ENCODE assay signal across 9 mouse cellular contexts in the genomic region with DNA sequence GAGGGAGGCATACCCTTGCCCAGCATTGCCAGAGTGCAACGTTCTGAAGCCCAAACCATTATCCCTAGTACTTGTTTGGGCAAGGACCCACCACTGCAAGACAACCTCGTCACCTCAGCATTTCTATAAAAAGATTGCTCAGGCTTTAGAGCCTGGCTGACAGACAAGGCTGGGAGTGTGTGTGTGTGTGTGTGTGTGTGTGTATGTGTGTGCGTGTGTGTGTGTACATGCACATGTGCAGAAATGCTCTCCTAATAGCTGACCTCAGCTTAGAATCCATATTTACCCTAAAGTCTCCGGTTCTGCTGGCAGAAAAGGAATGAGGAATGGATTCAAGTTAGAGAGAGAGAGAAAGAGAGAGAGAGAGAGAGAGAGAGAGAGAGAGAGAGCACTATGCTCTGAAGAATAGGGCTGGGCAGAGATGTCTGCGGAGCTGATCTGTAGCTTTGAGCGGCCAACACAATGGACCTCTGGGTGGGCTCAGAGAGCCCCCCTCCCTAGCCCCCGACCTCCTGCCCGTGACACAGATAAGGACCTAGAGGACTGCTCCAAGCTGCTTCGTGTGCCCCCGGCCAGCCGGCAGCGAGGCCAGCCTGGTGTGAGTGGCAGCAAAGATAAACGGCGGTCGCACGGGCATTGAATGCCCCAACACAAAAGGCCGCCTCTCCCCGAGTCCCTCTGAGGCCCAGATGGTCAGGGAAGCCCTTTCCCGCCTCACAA.
DNase-seq lines count a peak whose midpoint lies in the region; ATAC-seq lines count a peak whose summit lies in the region.
"Had no signal": no experiment of that assay in that cellular context is flagged by ENCODE, and none has a peak within 500 bp of the region (broad histone marks: within the 10 kb centered on the region; RNA-seq: fewer than 3 reads in every experiment).

No protein-coding gene starts in this region.

- peaks cover 37% of the 10 kb centered on the region for H3K4me1 ChIP-seq in embryonic facial prominence, embryonic 10.5 days
- H3K4me1 ChIP-seq in midbrain, embryonic 11.5 days (ENCODE audit: control insufficient read depth, insufficient read depth, low read length) = peaks cover 29% of the 10 kb centered on the region

- H3K9ac ChIP-seq in midbrain, embryonic 11.5 days (ENCODE audit: low read length) = peak overlapping the region; percentile 30; the same call in 1 of the 2 replicates

- H3K27ac ChIP-seq in embryonic facial prominence, embryonic 10.5 days (replicated peaks) = peak overlapping the region; percentile 81
- H3K27ac ChIP-seq in midbrain, embryonic 11.5 days (ENCODE audit: low read depth, low read length) = peak overlapping the region; percentile 73

- peak; percentile 88 for ATAC-seq in midbrain, embryonic 11.5 days (ENCODE audit: low FRiP score)
- ATAC-seq in CD4-positive, CD25-positive, alpha-beta regulatory T cell, adult 4 months = no peak

- H3K4me2 ChIP-seq in midbrain, embryonic 11.5 days = peak overlapping the region; percentile 26; the same call in 1 of the 2 replicates

- peak overlapping the region; percentile 38; the same call in 1 of the 2 replicates for H3K4me3 ChIP-seq in embryonic facial prominence, embryonic 10.5 days
- H3K4me3 ChIP-seq in midbrain, embryonic 11.5 days (ENCODE audit: low read depth, low read length) = no peak overlapping the region
- H3K4me3 ChIP-seq: myocyte had no signal

- 35% methylated on average over 19 of the region's 19 CpGs for WGBS in embryonic facial prominence, embryonic 10.5 days
- 25% methylated on average over 19 of the region's 19 CpGs for WGBS in midbrain, embryonic 11.5 days

- peak; percentile 80 for DNase-seq in heart, adult 11 months
- DNase-seq in heart, adult 8-10 months (ENCODE audit: low spot score) = no peak
- DNase-seq in embryonic facial prominence, embryonic 10.5 days (ENCODE audit: low spot score) = peak; percentile 60
- DNase-seq in heart, postnatal 4 days = peak; percentile 30
- DNase-seq in midbrain, embryonic 11.5 days (ENCODE audit: low spot score, missing footprints) = peak; percentile 92
- no peak for DNase-seq in left cerebral cortex, postnatal 14 days (ENCODE audit: low spot score in 2 of 2)
- DNase-seq in right cerebral cortex, postnatal 25 days = no peak

- intact Hi-C loops in left cerebral cortex, postnatal 14 days (cut with DNase I) = no loop called here

- no peaks in the 10 kb centered on the region for H3K9me3 ChIP-seq in embryonic facial prominence, embryonic 10.5 days
- H3K9me3 ChIP-seq in midbrain, embryonic 11.5 days (ENCODE audit: control insufficient read depth, low read length) = no peaks in the 10 kb centered on the region

- no peaks in the 10 kb centered on the region for H3K36me3 ChIP-seq in embryonic facial prominence, embryonic 10.5 days (replicated peaks)
- H3K36me3 ChIP-seq in midbrain, embryonic 11.5 days (ENCODE audit: control insufficient read depth, insufficient read depth, low read length) = no peaks in the 10 kb centered on the region

- H3K27me3 ChIP-seq in embryonic facial prominence, embryonic 10.5 days (replicated peaks; ENCODE audit: low read depth, poor library complexity, severe bottlenecking) = peaks cover 91% of the 10 kb centered on the region
- 0 out of 2 replicates have a peak, but pooled peaks cover 3% of the 10 kb centered on the region for H3K27me3 ChIP-seq in midbrain, embryonic 11.5 days (ENCODE audit: control insufficient read depth, insufficient read depth, low read length)

Comparison
In these comparisons a context has a peak if more than half of its experiments do, and no peak if none do; other contexts are left out.
1. DNase-seq: peak in heart, adult 11 months (single experiment), embryonic facial prominence, embryonic 10.5 days (single experiment), heart, postnatal 4 days (single experiment) and midbrain, embryonic 11.5 days (single experiment); none in heart, adult 8-10 months (single experiment), left cerebral cortex, postnatal 14 days (0 of 2) and right cerebral cortex, postnatal 25 days (single experiment).